Mouse (Mus musculus): Measurements from ENCODE around the gene Iqcf5.

- TF ChIP-seq CTCF (IDR thresholded peaks at IDR 0.05; ENCODE audit: borderline replicate concordance, control insufficient read depth, extremely low read depth, insufficient read depth, low read length, poor library complexity) (no peak), POLR2A (IDR thresholded peaks at IDR 0.05; ENCODE audit: control insufficient read depth, extremely low read depth, insufficient read depth, low read length, poor library complexity) (no peak)
Observed at GRCm38 (mm10) chr9:106466721-106467120, 47.7 kb upstream of the Iqcf5 start.
